Mouse (Mus musculus): ENCODE results near the gene Lipe. TPM values are rescaled to one million over a fixed set of nuclear protein-coding genes. Genes with fewer than 3 reads are reported as not detected.
"Not testable (repeated sequence)": the region's sequence is repeated elsewhere in the genome, so short reads cannot be mapped to it uniquely, and the experiment has no call there.

The Lipe gene
- polyA plus RNA-seq, 1 experiment from 2014 or later, result 2.5 TPM

- Histone ChIP-seq H3K36me3 (ENCODE audit: control insufficient read depth, insufficient read depth, low read length) (no peaks in the 10 kb centered on the region), H3K4me2 (ENCODE audit: low read depth) (no peak overlapping the region), H3K4me3 (ENCODE audit: low read depth, low read length) (no peak overlapping the region), H3K27ac (ENCODE audit: low read depth, low read length) (no peak overlapping the region), H3K9me3 (ENCODE audit: control insufficient read depth, low read length) (no peaks in the 10 kb centered on the region), H3K27me3 (ENCODE audit: control insufficient read depth, insufficient read depth, low read length) (no peaks in the 10 kb centered on the region), H3K4me1 (ENCODE audit: control insufficient read depth, insufficient read depth, low read length) (no peaks in the 10 kb centered on the region), H3K9ac (ENCODE audit: low read length) (no peak overlapping the region)
- ATAC-seq (ENCODE audit: insufficient read depth, low FRiP score, low TSS enrichment), result no peak
- WGBS, result 5% methylated on average over 2 of the region's 2 CpGs
- DNase-seq (ENCODE audit: low spot score), result no peak
Observed at GRCm38 (mm10) chr7:25402671-25403101, 4.2 kb upstream of the Lipe start.

- Histone ChIP-seq H3K27ac (ENCODE audit: low read depth, low read length) (no peak overlapping the region), H3K4me2 (ENCODE audit: low read depth) (no peak overlapping the region), H3K27me3 (ENCODE audit: control insufficient read depth, insufficient read depth, low read length) (no peaks in the 10 kb centered on the region), H3K9ac (ENCODE audit: low read length) (no peak overlapping the region), H3K4me1 (ENCODE audit: control insufficient read depth, insufficient read depth, low read length) (no peaks in the 10 kb centered on the region), H3K4me3 (ENCODE audit: low read depth, low read length) (no peak overlapping the region), H3K36me3 (ENCODE audit: control insufficient read depth, insufficient read depth, low read length) (no peaks in the 10 kb centered on the region), H3K9me3 (ENCODE audit: control insufficient read depth, low read length) (no peaks in the 10 kb centered on the region)
- WGBS, result 52% methylated on average over 5 of the region's 5 CpGs
- ATAC-seq (ENCODE audit: insufficient read depth, low FRiP score, low TSS enrichment), result no peak
- DNase-seq (ENCODE audit: low spot score), result no peak
Observed at GRCm38 (mm10) chr7:25401986-25402385, 3.5 kb upstream of the Lipe start.

DNA sequence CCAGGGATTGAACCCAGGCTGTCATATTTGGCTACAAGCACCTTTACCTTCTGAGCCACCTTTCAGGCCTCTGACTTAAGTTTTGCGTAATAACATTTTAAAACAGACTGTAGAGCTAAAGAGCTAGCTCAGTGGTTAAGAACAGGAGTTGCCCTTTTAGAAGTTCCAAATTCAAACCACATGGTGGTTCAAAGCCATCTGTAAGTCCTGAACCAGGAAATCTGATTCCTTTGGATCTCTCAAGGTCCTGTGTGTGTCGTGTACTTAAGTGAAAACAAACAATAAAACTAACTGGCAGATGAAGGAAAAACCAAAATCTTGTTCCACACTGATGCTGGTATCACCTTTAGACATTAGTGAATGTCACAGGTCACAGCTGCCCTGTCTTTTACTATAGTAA lies 3.0 kb upstream of the Lipe start:
- no peak overlapping the region for H3K4me2 ChIP-seq (ENCODE audit: low read depth)
- H3K36me3 ChIP-seq (ENCODE audit: control insufficient read depth, insufficient read depth, low read length), result no peaks in the 10 kb centered on the region
- ATAC-seq (ENCODE audit: insufficient read depth, low FRiP score, low TSS enrichment) (no peak), DNase-seq (ENCODE audit: low spot score) (no peak)
- H3K27ac ChIP-seq (ENCODE audit: low read depth, low read length), result no peak overlapping the region
- no peaks in the 10 kb centered on the region for H3K9me3 ChIP-seq (ENCODE audit: control insufficient read depth, low read length)
- H3K27me3 ChIP-seq (ENCODE audit: control insufficient read depth, insufficient read depth, low read length), result no peaks in the 10 kb centered on the region
- no peak overlapping the region for H3K9ac ChIP-seq (ENCODE audit: low read length)
- no peak overlapping the region for H3K4me3 ChIP-seq (ENCODE audit: low read depth, low read length)
- no peaks in the 10 kb centered on the region for H3K4me1 ChIP-seq (ENCODE audit: control insufficient read depth, insufficient read depth, low read length)
- 48% methylated on average over 2 of the region's 2 CpGs for whole genome bisulfite sequencing

DNA sequence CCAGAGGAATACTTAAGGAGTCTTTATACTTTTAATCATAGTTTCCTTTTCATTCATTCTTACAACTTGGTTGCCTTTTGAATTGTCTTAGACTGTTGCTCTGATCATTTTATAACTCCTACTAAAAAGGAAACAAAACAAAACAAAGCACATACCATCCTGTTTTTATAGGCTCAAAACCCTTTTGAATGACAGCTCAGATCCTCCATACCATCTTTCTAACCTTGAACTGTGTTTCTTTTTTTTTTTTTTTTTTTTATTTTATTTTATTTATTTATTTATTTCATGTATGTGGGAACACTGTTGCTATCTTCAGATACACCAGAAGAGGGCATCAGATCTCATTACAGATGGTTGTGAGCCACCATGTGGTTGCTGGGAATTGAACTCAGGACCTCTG lies 518 bp upstream of the Lipe start:
- not testable (repeated sequence) for H3K27me3 ChIP-seq (ENCODE audit: control insufficient read depth, insufficient read depth, low read length); H3K27ac ChIP-seq (ENCODE audit: low read depth, low read length); H3K36me3 ChIP-seq (ENCODE audit: control insufficient read depth, insufficient read depth, low read length); DNase-seq (ENCODE audit: low spot score); H3K4me1 ChIP-seq (ENCODE audit: control insufficient read depth, insufficient read depth, low read length); H3K4me3 ChIP-seq (ENCODE audit: low read depth, low read length); H3K9ac ChIP-seq (ENCODE audit: low read length); H3K9me3 ChIP-seq (ENCODE audit: control insufficient read depth, low read length); H3K4me2 ChIP-seq (ENCODE audit: low read depth); ATAC-seq (ENCODE audit: insufficient read depth, low FRiP score, low TSS enrichment)

DNA sequence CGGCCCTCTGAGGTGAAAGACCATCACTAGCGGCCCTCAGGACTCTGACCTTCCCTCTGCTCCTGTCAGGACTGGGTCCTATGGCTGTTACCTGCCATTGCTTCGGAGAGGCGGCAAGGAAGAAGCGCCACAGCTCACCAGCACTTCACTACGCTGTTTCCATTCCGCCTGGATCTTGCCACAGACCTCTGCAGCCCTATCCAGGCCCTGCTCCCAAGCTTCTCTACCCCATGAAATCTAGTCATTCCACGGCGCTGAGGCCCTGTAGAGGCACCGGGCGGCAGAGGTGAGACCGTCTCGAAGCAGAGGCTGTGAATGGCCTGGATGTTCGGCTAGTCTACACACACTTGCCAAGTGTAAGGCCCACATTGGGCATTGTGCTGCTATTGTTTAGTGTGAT lies 1.9 kb downstream of the Lipe start:
- no peaks in the 10 kb centered on the region for H3K27me3 ChIP-seq (ENCODE audit: control insufficient read depth, insufficient read depth, low read length)
- H3K36me3 ChIP-seq (ENCODE audit: control insufficient read depth, insufficient read depth, low read length), result no peaks in the 10 kb centered on the region
- no peak overlapping the region for H3K4me3 ChIP-seq (ENCODE audit: low read depth, low read length)
- H3K27ac ChIP-seq (ENCODE audit: low read depth, low read length), result no peak overlapping the region
- no peak overlapping the region for H3K4me2 ChIP-seq (ENCODE audit: low read depth)
- WGBS, result 90% methylated on average over 14 of the region's 14 CpGs
- ATAC-seq (ENCODE audit: insufficient read depth, low FRiP score, low TSS enrichment), result no peak
- no peaks in the 10 kb centered on the region for H3K9me3 ChIP-seq (ENCODE audit: control insufficient read depth, low read length)
- no peak for DNase-seq (ENCODE audit: low spot score)
- no peak overlapping the region for H3K9ac ChIP-seq (ENCODE audit: low read length)
- peaks cover 10% of the 10 kb centered on the region for H3K4me1 ChIP-seq (ENCODE audit: control insufficient read depth, insufficient read depth, low read length)

DNA sequence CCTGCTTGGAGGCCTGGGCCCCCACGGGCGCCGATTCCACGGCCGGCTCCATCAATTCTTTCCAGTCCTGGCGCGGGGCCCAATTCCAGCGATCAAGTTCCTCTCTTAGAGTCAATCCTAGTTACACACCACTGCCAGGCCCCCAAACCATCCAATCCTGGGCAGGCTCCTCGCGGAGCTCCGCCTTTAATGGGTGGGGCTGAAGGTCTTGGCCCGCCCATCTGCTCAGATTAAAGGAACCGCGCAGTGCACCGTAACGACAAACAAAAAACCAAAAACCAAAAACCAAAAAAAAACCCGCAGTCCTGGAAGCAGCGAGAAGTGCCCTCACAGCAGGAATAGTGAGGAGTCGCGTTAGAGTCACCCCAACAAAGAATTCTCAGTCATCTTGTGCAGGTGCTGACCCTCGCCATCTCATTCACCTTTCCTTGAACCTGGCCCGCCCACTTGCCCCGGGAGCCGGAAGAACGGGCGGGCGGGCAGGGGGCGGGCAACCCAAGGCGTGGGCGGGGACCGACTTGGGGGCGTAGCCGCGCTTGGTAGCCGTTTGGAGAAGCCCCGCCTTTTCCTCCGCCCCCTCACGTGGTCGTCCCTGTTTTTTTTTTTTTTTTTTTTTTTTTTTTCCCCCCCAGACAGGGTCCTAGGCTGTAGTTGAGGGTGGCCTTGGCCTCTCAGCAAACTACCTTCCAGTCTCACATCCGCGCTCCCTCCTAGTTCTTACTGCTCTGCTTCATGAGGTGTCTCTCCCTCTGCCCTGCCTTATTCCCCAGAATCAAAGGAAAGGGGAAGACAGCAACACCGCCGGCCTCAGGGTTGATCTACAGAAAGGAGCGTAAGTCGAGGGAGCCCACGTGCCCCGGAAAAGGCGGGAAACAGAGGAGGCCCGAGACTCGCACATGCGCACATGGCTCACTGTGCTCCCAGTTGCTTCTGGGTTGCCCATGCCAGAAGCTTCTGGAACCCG lies 2.7 kb downstream of the Lipe start:
- no peaks in the 10 kb centered on the region for H3K36me3 ChIP-seq (ENCODE audit: control insufficient read depth, insufficient read depth, low read length)
- no peak overlapping the region for H3K27ac ChIP-seq (ENCODE audit: low read depth, low read length)
- no peaks in the 10 kb centered on the region for H3K9me3 ChIP-seq (ENCODE audit: control insufficient read depth, low read length)
- H3K27me3 ChIP-seq (ENCODE audit: control insufficient read depth, insufficient read depth, low read length), result no peaks in the 10 kb centered on the region
- DNase-seq (ENCODE audit: low spot score) (peak; percentile 93), ATAC-seq (ENCODE audit: insufficient read depth, low FRiP score, low TSS enrichment) (peak; percentile 97)
- H3K9ac ChIP-seq (ENCODE audit: low read length), result peak overlapping the region; percentile 59
- peak overlapping the region; percentile 82 for H3K4me2 ChIP-seq (ENCODE audit: low read depth)
- peaks cover 10% of the 10 kb centered on the region for H3K4me1 ChIP-seq (ENCODE audit: control insufficient read depth, insufficient read depth, low read length)
- 8% methylated on average over 48 of the region's 52 CpGs for whole genome bisulfite sequencing
- H3K4me3 ChIP-seq (ENCODE audit: low read depth, low read length), result peak overlapping the region; percentile 62

GRCm38 (mm10) chr7:25395186-25395557 lies 3.3 kb downstream of the Lipe start:
- Histone ChIP-seq H3K4me3 (ENCODE audit: low read depth, low read length) (peak overlapping the region; percentile 62), H3K27me3 (ENCODE audit: control insufficient read depth, insufficient read depth, low read length) (no peaks in the 10 kb centered on the region), H3K9me3 (ENCODE audit: control insufficient read depth, low read length) (no peaks in the 10 kb centered on the region), H3K36me3 (ENCODE audit: control insufficient read depth, insufficient read depth, low read length) (no peaks in the 10 kb centered on the region), H3K4me2 (ENCODE audit: low read depth) (peak overlapping the region; percentile 82), H3K9ac (ENCODE audit: low read length) (peak overlapping the region; percentile 59), H3K4me1 (ENCODE audit: control insufficient read depth, insufficient read depth, low read length) (peaks cover 10% of the 10 kb centered on the region), H3K27ac (ENCODE audit: low read depth, low read length) (no peak overlapping the region)
- under 1% methylated on average over 22 of the region's 22 CpGs for WGBS
- DNase-seq (ENCODE audit: low spot score), result no peak
- ATAC-seq (ENCODE audit: insufficient read depth, low FRiP score, low TSS enrichment), result peak; percentile 52

DNA sequence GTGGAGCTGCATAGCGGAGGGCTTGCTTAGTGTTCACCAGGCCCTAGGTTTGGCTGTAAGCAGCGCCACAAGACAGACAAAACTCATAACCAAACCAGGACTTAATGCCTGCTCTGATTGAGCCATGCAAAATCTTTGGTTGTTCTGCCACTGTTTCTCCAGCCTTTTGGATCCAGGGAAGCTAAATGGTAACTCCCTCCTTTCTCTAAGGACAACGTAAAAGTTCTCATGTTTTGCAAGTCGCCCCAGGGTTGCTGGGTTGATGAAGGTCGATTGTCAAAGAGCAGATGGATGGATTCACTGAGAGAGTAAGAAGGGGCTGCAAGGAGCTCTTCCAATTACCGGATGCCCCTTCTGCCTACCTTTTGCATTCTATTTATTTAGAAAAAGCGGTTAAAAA lies 3.8 kb downstream of the Lipe start:
- no peak for DNase-seq (ENCODE audit: low spot score)
- WGBS, result 20% methylated on average over 7 of the region's 7 CpGs

More for the DNA sequence above, 3.8 kb downstream of the Lipe start:
- Histone ChIP-seq H3K4me2 (ENCODE audit: low read depth) (peak overlapping the region; percentile 82), H3K27ac (ENCODE audit: low read depth, low read length) (no peak overlapping the region), H3K4me3 (ENCODE audit: low read depth, low read length) (peak overlapping the region; percentile 62), H3K36me3 (ENCODE audit: control insufficient read depth, insufficient read depth, low read length) (no peaks in the 10 kb centered on the region), H3K4me1 (ENCODE audit: control insufficient read depth, insufficient read depth, low read length) (peaks cover 10% of the 10 kb centered on the region), H3K9me3 (ENCODE audit: control insufficient read depth, low read length) (no peaks in the 10 kb centered on the region), H3K9ac (ENCODE audit: low read length) (peak overlapping the region; percentile 59), H3K27me3 (ENCODE audit: control insufficient read depth, insufficient read depth, low read length) (no peaks in the 10 kb centered on the region)
- ATAC-seq (ENCODE audit: insufficient read depth, low FRiP score, low TSS enrichment), result no peak
